Mouse (Mus musculus): ENCODE data around the gene Adarb1. TPM values are rescaled to one million over a fixed set of nuclear protein-coding genes. Genes with fewer than 3 reads are reported as not detected.

Gene Adarb1
- polyA plus RNA-seq, 1 experiment from 2014 or later, result 10.7 TPM

DNA sequence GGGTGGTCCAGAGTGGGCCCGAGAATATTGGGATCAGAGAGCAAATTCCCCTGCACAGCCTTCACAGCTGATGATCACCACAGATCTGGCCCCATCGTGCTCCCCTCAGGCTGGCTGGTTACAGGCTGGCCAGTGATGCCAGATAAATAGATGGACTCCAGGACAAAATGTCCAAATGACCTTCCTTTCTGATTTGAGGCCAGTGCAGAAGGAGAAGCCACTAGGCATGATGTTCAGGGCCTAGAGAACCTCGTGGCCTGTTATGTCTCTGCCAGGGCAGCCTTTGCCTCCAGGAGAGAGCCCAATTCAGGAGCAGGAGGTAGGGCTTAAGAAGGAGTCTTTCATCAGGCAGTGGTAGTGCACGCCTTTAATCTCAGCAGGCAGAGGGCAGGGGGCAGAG, 17.3 kb upstream of the Adarb1 start:
- Histone ChIP-seq H3K27me3 (replicated peaks) (peaks cover 3% of the 10 kb centered on the region; the same call in 1 of the 2 replicates), H3K9me3 (no peaks in the 10 kb centered on the region), H3K9ac (no peak overlapping the region), H3K4me3 (no peak overlapping the region), H3K4me1 (peaks cover 28% of the 10 kb centered on the region), H3K36me3 (no peaks in the 10 kb centered on the region), H3K27ac (replicated peaks) (peak overlapping the region; percentile 68), H3K4me2 (no peak overlapping the region)
- WGBS, result 64% methylated on average over 4 of the region's 4 CpGs
- ATAC-seq (ENCODE audit: extremely low read depth, insufficient number of reproducible peaks, low FRiP score, low TSS enrichment), result no peak

- ATAC-seq (ENCODE audit: extremely low read depth, insufficient number of reproducible peaks, low FRiP score, low TSS enrichment), result no peak
- no peaks in the 10 kb centered on the region for H3K9me3 ChIP-seq
- peaks cover 3% of the 10 kb centered on the region; the same call in 1 of the 2 replicates for H3K27me3 ChIP-seq (replicated peaks)
- peak overlapping the region; percentile 44 for H3K9ac ChIP-seq
- 31% methylated on average over 18 of the region's 18 CpGs for WGBS
- H3K36me3 ChIP-seq, result no peaks in the 10 kb centered on the region
- peaks cover 26% of the 10 kb centered on the region for H3K4me1 ChIP-seq
- H3K27ac ChIP-seq (replicated peaks), result peak overlapping the region; percentile 68
- no peak overlapping the region for H3K4me3 ChIP-seq
- peak overlapping the region; percentile 51 for H3K4me2 ChIP-seq
These were observed 16.5 kb upstream of the Adarb1 start for GRCm38 (mm10) chr10:77434457-77435151.

DNA sequence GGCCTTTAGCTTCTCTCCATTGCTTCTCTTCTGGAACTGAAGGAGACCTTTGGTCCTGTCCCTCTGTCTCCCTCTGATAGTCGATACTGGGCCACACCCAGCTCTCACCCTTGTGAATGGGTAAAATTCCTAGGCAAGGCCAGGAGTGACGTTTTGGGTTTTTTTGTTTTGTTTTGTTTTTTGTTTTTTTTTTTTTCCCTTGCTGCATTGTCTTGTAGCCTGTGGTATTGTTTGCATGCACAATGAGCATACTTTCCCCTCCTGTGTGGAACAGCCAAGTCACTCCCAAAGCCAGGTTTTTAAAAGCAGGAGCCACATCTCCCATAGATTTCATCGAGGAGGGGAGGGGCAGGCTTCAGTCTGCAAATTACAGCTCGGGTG, 16.0 kb upstream of the Adarb1 start:
- Histone ChIP-seq H3K4me1 (peaks cover 29% of the 10 kb centered on the region), H3K9ac (peak overlapping the region; percentile 17; the same call in 1 of the 2 replicates), H3K4me2 (peak overlapping the region; percentile 51), H3K27me3 (replicated peaks) (peaks cover 3% of the 10 kb centered on the region; the same call in 1 of the 2 replicates), H3K9me3 (no peaks in the 10 kb centered on the region), H3K36me3 (no peaks in the 10 kb centered on the region), H3K27ac (replicated peaks) (peak overlapping the region; percentile 68), H3K4me3 (no peak overlapping the region)
- no peak for ATAC-seq (ENCODE audit: extremely low read depth, insufficient number of reproducible peaks, low FRiP score, low TSS enrichment)
- WGBS, result 39% methylated on average over 4 of the region's 4 CpGs

- Histone ChIP-seq H3K4me3 (no peak overlapping the region), H3K27me3 (replicated peaks) (no peaks in the 10 kb centered on the region), H3K4me2 (no peak overlapping the region), H3K9me3 (no peaks in the 10 kb centered on the region), H3K27ac (replicated peaks) (no peak overlapping the region), H3K36me3 (no peaks in the 10 kb centered on the region), H3K9ac (no peak overlapping the region), H3K4me1 (peaks cover 43% of the 10 kb centered on the region)
- ATAC-seq (ENCODE audit: extremely low read depth, insufficient number of reproducible peaks, low FRiP score, low TSS enrichment), result no peak
These were observed 12.7 kb upstream of the Adarb1 start for GRCm38 (mm10) chr10:77430771-77431170.

DNA sequence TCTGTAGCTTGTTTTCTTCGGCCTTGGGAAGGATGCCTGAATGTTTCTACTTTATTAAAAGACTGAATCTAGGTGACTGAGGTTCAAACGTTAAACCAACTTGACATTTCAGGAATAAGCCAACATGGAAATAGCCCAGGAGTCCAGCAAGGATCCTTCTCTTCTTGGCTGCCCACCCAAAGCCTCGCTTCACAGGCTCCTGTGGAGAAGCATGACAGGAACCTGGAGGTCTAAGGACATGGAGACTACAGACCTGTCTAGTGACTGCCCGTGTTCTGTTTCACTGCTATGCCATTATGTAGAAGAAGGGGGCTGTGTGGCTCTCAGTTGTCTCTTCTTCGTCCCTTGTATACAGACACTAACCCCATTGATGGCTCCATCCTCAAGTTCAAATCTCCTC, 11.9 kb upstream of the Adarb1 start:
- ATAC-seq (ENCODE audit: extremely low read depth, insufficient number of reproducible peaks, low FRiP score, low TSS enrichment), result no peak
- Histone ChIP-seq H3K36me3 (no peaks in the 10 kb centered on the region), H3K4me3 (no peak overlapping the region), H3K4me1 (peaks cover 34% of the 10 kb centered on the region), H3K4me2 (no peak overlapping the region), H3K9me3 (no peaks in the 10 kb centered on the region), H3K9ac (no peak overlapping the region), H3K27ac (replicated peaks) (no peak overlapping the region), H3K27me3 (replicated peaks) (no peaks in the 10 kb centered on the region)
- 80% methylated on average over 5 of the region's 5 CpGs for WGBS

DNA sequence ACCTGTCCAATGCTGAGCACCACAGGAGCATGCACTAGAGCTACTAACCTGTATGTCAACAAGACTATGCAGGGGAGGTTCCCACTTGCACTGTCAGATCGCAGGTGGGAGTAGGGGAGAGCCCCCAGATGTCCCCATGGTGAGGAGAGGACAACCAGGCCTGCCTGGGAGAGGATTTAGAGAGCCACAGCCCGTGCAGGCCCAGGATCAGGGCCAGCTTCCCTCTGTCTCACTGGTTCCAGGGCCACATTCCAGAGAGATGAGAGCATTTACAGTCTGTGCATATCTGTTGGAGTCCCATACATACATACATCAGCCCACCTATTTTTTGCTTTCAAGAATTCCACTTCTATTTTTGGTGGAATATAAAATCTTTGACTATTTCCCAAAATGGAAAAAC, 9.5 kb upstream of the Adarb1 start:
- Histone ChIP-seq H3K27me3 (replicated peaks) (no peaks in the 10 kb centered on the region), H3K4me2 (no peak overlapping the region), H3K4me3 (no peak overlapping the region), H3K4me1 (peaks cover 19% of the 10 kb centered on the region), H3K36me3 (no peaks in the 10 kb centered on the region), H3K9me3 (no peaks in the 10 kb centered on the region), H3K9ac (peak overlapping the region; percentile 17), H3K27ac (replicated peaks) (peak overlapping the region; percentile 66)
- 20% methylated on average over 2 of the region's 2 CpGs for WGBS
- ATAC-seq (ENCODE audit: extremely low read depth, insufficient number of reproducible peaks, low FRiP score, low TSS enrichment), result no peak

DNA sequence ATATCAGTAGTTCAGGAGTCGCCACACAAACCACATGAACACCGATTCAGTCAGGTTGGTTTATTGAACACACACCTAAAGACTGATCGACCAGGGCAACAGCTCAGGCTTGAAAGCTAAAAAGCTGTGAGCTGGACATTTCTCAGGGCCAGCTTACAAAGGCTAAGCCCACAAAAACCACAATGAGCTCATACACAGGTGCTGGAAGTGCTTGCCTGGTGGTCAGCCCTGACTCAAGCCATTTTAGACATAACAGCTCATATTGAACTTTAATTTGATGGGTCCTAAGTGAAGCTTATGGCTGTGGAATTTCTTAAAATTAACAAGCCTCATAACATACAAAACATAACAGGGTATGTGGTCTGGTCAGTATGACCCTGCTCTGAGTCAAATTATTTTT, 2.1 kb upstream of the Adarb1 start:
- no peak for ATAC-seq (ENCODE audit: extremely low read depth, insufficient number of reproducible peaks, low FRiP score, low TSS enrichment)
- Histone ChIP-seq H3K4me1 (peaks cover 27% of the 10 kb centered on the region), H3K27ac (replicated peaks) (no peak overlapping the region), H3K4me2 (no peak overlapping the region), H3K27me3 (replicated peaks) (peaks cover 14% of the 10 kb centered on the region), H3K9ac (no peak overlapping the region), H3K4me3 (no peak overlapping the region), H3K9me3 (no peaks in the 10 kb centered on the region; the same call in 1 of the 2 replicates), H3K36me3 (0 out of 2 replicates have a peak, but pooled peaks cover 3% of the 10 kb centered on the region)
- WGBS, result 87% methylated on average over 3 of the region's 3 CpGs

GRCm38 (mm10) chr10:77417240-77418102, 599 bp downstream of the Adarb1 start:
- H3K9me3 ChIP-seq, result no peaks in the 10 kb centered on the region; the same call in 1 of the 2 replicates
- WGBS, result under 1% methylated on average over 66 of the region's 70 CpGs
- 0 out of 2 replicates have a peak, but pooled peaks cover 3% of the 10 kb centered on the region for H3K36me3 ChIP-seq

DNA sequence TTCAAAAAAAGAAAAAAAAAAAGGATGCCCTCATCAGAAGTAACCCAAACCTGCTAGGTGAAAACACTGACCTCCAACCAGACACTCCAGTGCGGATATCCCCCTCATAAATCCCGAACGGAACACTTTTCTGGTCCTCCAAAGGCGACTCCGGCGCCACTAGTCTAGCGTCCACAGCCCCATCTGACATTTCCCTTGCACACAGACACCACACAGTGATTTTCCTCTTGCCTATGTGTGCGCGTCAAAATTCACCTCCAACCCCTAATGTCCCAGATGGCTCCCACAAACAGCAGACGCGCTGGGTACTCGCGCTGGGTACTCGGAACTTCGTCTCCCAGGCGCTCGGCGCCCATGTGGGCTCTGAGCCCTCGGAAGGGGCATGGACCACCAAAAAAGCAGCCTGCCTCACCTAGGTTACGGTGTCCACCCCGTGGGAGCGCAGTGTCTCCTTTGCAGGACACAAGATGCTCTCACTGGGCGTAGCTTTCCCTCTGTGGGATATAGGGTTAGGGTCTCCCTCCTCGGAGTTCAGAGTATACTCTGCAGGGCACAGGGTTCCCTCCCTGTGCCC, 1.3 kb downstream of the Adarb1 start:
- Histone ChIP-seq H3K27me3 (replicated peaks) (peaks cover 14% of the 10 kb centered on the region), H3K4me2 (peak overlapping the region; percentile 97), H3K9ac (peak overlapping the region; percentile 89), H3K27ac (replicated peaks) (no peak overlapping the region), H3K4me1 (peaks cover 42% of the 10 kb centered on the region), H3K9me3 (no peaks in the 10 kb centered on the region; the same call in 1 of the 2 replicates), H3K4me3 (peak overlapping the region; percentile 84), H3K36me3 (0 out of 2 replicates have a peak, but pooled peaks cover 3% of the 10 kb centered on the region)
- 12% methylated on average over 24 of the region's 24 CpGs for WGBS
- no peak for ATAC-seq (ENCODE audit: extremely low read depth, insufficient number of reproducible peaks, low FRiP score, low TSS enrichment)

More at GRCm38 (mm10) chr10:77417240-77418102, 599 bp downstream of the Adarb1 start:
- ATAC-seq (ENCODE audit: extremely low read depth, insufficient number of reproducible peaks, low FRiP score, low TSS enrichment), result peak; percentile 56; the same call in 1 of the 2 replicates
- H3K4me3 ChIP-seq, result peak overlapping the region; percentile 84
- peak overlapping the region; percentile 97 for H3K4me2 ChIP-seq
- peak overlapping the region; percentile 89 for H3K9ac ChIP-seq
- H3K27ac ChIP-seq (replicated peaks), result no peak overlapping the region
- H3K4me1 ChIP-seq, result peaks cover 42% of the 10 kb centered on the region
- H3K27me3 ChIP-seq (replicated peaks), result peaks cover 14% of the 10 kb centered on the region

DNA sequence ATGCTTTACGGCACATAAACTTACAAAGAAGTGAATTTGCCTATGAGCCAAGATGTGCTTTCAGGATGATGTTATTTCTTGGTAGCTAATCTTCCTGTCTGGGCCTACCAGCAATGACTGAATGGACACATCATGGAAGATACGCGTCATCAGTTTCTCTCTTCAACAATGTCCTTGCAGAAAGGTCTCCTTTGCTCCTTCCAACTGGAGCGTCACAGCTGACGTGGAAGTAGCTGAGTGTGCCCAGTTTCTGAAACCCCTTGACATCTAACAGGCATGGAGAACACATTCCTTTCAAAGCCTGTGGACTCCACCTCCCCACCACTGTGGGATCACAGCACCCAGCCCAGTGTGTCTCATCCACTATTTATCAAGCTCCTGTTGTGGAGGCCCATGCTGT, 2.2 kb downstream of the Adarb1 start:
- Histone ChIP-seq H3K4me2 (peak overlapping the region; percentile 97), H3K9ac (peak overlapping the region; percentile 89; the same call in 1 of the 2 replicates), H3K27me3 (replicated peaks) (peaks cover 14% of the 10 kb centered on the region), H3K9me3 (no peaks in the 10 kb centered on the region; the same call in 1 of the 2 replicates), H3K27ac (replicated peaks) (no peak overlapping the region), H3K4me1 (peaks cover 42% of the 10 kb centered on the region), H3K4me3 (peak overlapping the region; percentile 84), H3K36me3 (0 out of 2 replicates have a peak, but pooled peaks cover 3% of the 10 kb centered on the region)
- no peak for ATAC-seq (ENCODE audit: extremely low read depth, insufficient number of reproducible peaks, low FRiP score, low TSS enrichment)
- WGBS, result 63% methylated on average over 5 of the region's 5 CpGs

GRCm38 (mm10) chr10:77413791-77414190, 4.3 kb downstream of the Adarb1 start:
- H3K36me3 ChIP-seq, result no peaks in the 10 kb centered on the region
- H3K4me1 ChIP-seq, result peaks cover 42% of the 10 kb centered on the region
- H3K27me3 ChIP-seq (replicated peaks), result peaks cover 14% of the 10 kb centered on the region
- no peak overlapping the region for H3K9ac ChIP-seq
- WGBS, result 56% methylated on average over 2 of the region's 2 CpGs
- H3K27ac ChIP-seq (replicated peaks), result no peak overlapping the region
- no peak overlapping the region for H3K4me2 ChIP-seq
- ATAC-seq (ENCODE audit: extremely low read depth, insufficient number of reproducible peaks, low FRiP score, low TSS enrichment), result no peak
- H3K4me3 ChIP-seq, result no peak overlapping the region
- H3K9me3 ChIP-seq, result no peaks in the 10 kb centered on the region
